Mouse (Mus musculus): Measurements from ENCODE around the gene Vps33b.
"Not testable (repeated sequence)": the region's sequence is repeated elsewhere in the genome, so short reads cannot be mapped to it uniquely, and the experiment has no call there.

The Vps33b gene

GRCm38 (mm10) chr7:80317439-80318115, 48.1 kb downstream of the Vps33b start:
- in situ Hi-C loops (cut with MboI, MseI), result no loop called here

- in situ Hi-C loops (cut with MboI, MseI), result no loop called here
Observed at GRCm38 (mm10) chr7:80318670-80319069, 49.2 kb downstream of the Vps33b start.

GRCm38 (mm10) chr7:80319846-80320496, 50.5 kb downstream of the Vps33b start:
- in situ Hi-C loops (cut with MboI, MseI), result no loop called here

- in situ Hi-C loops (cut with MboI, MseI), result no loop called here
Observed at GRCm38 (mm10) chr7:80323336-80323735, 53.9 kb downstream of the Vps33b start.

- in situ Hi-C loops (cut with MboI, MseI), result no loop called here
Observed at GRCm38 (mm10) chr7:80324043-80324815, 54.8 kb downstream of the Vps33b start, which contains the start of gene Rccd1. TSS of gene Rccd1 (minus strand) at chr7:80324454.

GRCm38 (mm10) chr7:80324816-80325119, 55.3 kb downstream of the Vps33b start:
- in situ Hi-C loops (cut with MboI, MseI), result not testable (repeated sequence)

- in situ Hi-C loops (cut with MboI, MseI), result no loop called here
Observed at GRCm38 (mm10) chr7:80325292-80325868, 55.9 kb downstream of the Vps33b start.

- in situ Hi-C loops (cut with MboI, MseI), result no loop called here
Observed at GRCm38 (mm10) chr7:80326076-80326475, 56.6 kb downstream of the Vps33b start.

GRCm38 (mm10) chr7:80330278-80330677, 60.8 kb downstream of the Vps33b start:
- in situ Hi-C loops (cut with MboI, MseI), result no loop called here

- in situ Hi-C loops (cut with MboI, MseI), result no loop called here
Observed at GRCm38 (mm10) chr7:80331433-80331832, 62.0 kb downstream of the Vps33b start.

- in situ Hi-C loops (cut with MboI, MseI), result no loop called here
Observed at GRCm38 (mm10) chr7:80334848-80335247, 65.4 kb downstream of the Vps33b start.

GRCm38 (mm10) chr7:80336932-80337331, 67.5 kb downstream of the Vps33b start:
- in situ Hi-C loops (cut with MboI, MseI), result no loop called here

- in situ Hi-C loops (cut with MboI, MseI), result no loop called here
Observed at GRCm38 (mm10) chr7:80339371-80339770, 69.9 kb downstream of the Vps33b start.

GRCm38 (mm10) chr7:80339793-80340628, 70.6 kb downstream of the Vps33b start:
- in situ Hi-C loops (cut with MboI, MseI), result loop anchor here (5.0 kb wide), 1 partner anchor 37 kb away; no protein-coding TSS in a partner anchor

- in situ Hi-C loops (cut with MboI, MseI), result loop anchor here (5.0 kb wide), 1 partner anchor 37 kb away; no protein-coding TSS in a partner anchor
Observed at GRCm38 (mm10) chr7:80340793-80341192, 71.3 kb downstream of the Vps33b start, which contains the start of gene Unc45a. TSS of gene Unc45a (minus strand) at chr7:80341005.
